Mouse (Mus musculus) intestine, embryonic 14.5 days (tissue): ENCODE measurements around the gene Mrap. TPM values are rescaled to one million over a fixed set of nuclear protein-coding genes. Genes with fewer than 3 reads are reported as not detected.

Experiments
- ATAC-seq: fragments of 200-750 bp; cut with Nextera tagmentation; replicated peaks from 2 replicates; pipeline ENCODE4 v1.8.0; 2017; ENCODE audit warnings: low read depth, moderate number of reproducible peaks, moderate TSS enrichment, moderate library complexity; ENCODE audit not compliant: low FRiP score, low TSS enrichment
- DNase-seq: peaks from one replicate; pipeline ENCODE4 v3.0.0-alpha.2; 2018; ENCODE audit warnings: low spot score
- H3K27ac ChIP-seq: fragments of 300-500 bp; sonication (generic); 2 replicates; pipeline ENCODE4 v1.5.1; 2014; ENCODE audit warnings: low read depth, mild to moderate bottlenecking, control low read depth
- H3K27me3 ChIP-seq: fragments of 300-500 bp; sonication (generic); replicated peaks from 2 replicates; pipeline ENCODE4 v1.6.1; 2014; ENCODE audit warnings: low read length, control low read depth; ENCODE audit not compliant: control insufficient read depth, insufficient read depth
- H3K36me3 ChIP-seq: fragments of 300-500 bp; sonication (generic); 2 replicates; pipeline ENCODE4 v1.6.1; 2014; ENCODE audit warnings: low read length, control low read depth; ENCODE audit not compliant: control insufficient read depth, insufficient read depth
- H3K4me1 ChIP-seq: fragments of 300-500 bp; sonication (generic); replicated peaks from 2 replicates; pipeline ENCODE4 v1.6.1; 2014; ENCODE audit warnings: low read length, control low read depth, mixed read lengths; ENCODE audit not compliant: control insufficient read depth, insufficient read depth
- H3K4me2 ChIP-seq: fragments of 300-500 bp; sonication (generic); 2 replicates; pipeline ENCODE4 v1.6.1; 2014; ENCODE audit warnings: low read length
- H3K4me3 ChIP-seq: fragments of 300-500 bp; sonication (generic); 2 replicates; pipeline ENCODE4 v1.5.1; 2014; ENCODE audit warnings: low read depth, low read length, control low read depth, mixed read lengths
- H3K9ac ChIP-seq: fragments of 300-500 bp; sonication (generic); 2 replicates; pipeline ENCODE4 v1.6.1; 2014; ENCODE audit warnings: mild to moderate bottlenecking, low read length
- H3K9me3 ChIP-seq: fragments of 300-500 bp; sonication (generic); 2 replicates; pipeline ENCODE4 v1.6.1; 2016; ENCODE audit warnings: low read length, control low read depth; ENCODE audit not compliant: control insufficient read depth
- WGBS: fragments of 180-500 bp; shearing (Covaris S2); extraction: QIAGEN DNeasy Blood & Tissue Kit; methylation state at CpG from one replicate; pipeline ENCODE4 v1.1.7; 2014; 5-methylcytosine and 5-hydroxymethylcytosine counted together
- polyA plus RNA-seq: library from polyadenylated mRNA; unstranded; fragments of >200 nt; fragmentation: Nextera tagmentation; extraction: Ambion mirVana; gene quantifications from 2 replicates; pipeline ENCODE4 v1.2.1, GENCODE M21; 2014

The Mrap gene
- polyA plus RNA-seq: 0.19 TPM in 1 of 2 replicates, not detected in the other

DNA sequence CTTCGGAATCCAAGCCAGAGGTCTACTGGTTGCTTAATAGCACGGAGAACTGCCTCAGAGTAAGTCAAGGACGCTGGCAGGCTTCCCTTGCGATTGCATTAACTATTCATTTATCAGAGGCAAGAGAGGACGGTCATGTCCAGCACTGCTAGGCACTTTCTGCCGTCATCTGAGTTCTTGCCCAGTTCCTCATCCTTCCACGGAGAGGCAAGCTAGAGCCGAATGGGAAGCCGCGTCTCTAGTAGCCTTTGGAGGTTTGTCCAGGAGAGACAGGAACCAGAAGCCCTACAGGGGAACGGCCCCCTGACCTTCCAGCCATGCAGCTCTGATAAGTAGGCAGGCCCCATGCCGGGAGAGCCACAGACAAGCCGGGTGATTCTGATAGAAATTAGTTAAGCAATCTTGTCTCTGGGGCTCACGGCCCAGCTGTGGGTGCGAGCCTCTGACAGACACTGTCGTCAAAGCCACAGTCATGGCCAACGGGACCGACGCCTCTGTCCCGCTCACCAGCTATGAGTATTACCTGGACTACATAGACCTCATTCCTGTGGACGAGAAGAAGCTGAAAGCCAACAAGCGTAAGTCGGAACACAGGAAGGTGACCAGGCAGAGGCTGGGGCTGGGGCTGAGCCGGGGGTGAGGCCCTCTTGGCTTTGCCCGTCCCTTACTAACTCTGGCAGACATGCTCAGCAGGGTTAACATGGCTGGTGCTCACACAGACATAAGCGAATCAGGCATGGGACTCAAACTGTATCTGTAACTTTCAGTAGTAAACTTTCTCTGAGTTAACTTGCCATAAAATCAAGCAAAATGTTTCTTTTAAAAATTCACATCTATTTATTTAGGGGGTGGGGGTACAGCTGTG, at the start of gene Mrap:
Gene Mrap, plus strand, starts transcription at position 116 of the 865 bp plus-strand sequence.
- H3K4me3 ChIP-seq: no peak within 1 kb of the TSS
- DNase-seq (no peak), ATAC-seq (no peak)
- H3K4me2 ChIP-seq: no peak within 1 kb of the TSS
- H3K9ac ChIP-seq: no peak within 1 kb of the TSS
- WGBS: 69% methylated on average over 26 of the region's 26 CpGs
- H3K36me3 ChIP-seq: no peaks in the 10 kb centered on the region
- H3K27ac ChIP-seq: no peak within 1 kb of the TSS
- no peaks in the 10 kb centered on the region for H3K4me1 ChIP-seq
- no peaks in the 10 kb centered on the region for H3K9me3 ChIP-seq
- no peaks in the 10 kb centered on the region for H3K27me3 ChIP-seq

DNA sequence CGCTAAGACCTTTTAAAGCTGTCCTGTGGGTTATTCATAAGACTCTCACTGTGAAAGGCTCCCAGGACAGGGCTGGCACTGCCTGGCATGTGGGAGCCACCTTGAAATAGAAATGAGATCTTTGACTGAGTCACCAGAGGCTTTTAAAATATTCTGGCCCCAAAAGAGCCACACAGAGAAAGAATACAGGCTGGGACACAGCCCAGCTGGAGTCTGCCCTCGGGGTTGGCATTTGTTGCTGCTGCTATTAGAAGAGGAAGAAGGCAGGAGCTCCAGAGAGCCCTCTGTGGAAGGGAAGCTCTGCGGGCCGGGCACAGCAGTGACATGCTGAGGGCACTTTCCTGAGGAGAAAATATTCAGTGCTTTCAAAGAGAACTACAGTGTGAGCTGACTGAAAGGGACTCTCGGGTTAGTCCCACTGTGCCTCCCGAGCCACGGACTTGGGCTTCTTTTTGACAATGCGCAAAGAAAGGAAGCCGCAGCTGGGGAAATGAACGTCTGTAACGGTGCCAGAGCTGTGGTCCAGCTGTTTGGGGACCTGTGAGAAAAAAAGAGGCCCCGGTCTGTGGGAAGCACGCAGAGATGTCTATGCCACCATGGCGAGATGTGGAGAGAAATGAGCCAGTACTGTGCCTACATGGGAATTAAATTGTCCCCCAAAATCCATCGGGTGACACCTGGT, 45.2 kb upstream of the Mrap start:
- Histone ChIP-seq H3K9ac (no peak overlapping the region), H3K4me3 (no peak overlapping the region), H3K36me3 (no peaks in the 10 kb centered on the region), H3K9me3 (no peaks in the 10 kb centered on the region), H3K27me3 (no peaks in the 10 kb centered on the region), H3K4me2 (no peak overlapping the region), H3K27ac (no peak overlapping the region), H3K4me1 (no peaks in the 10 kb centered on the region)
- 84% methylated on average over 15 of the region's 15 CpGs for WGBS
- DNase-seq: no peak
- no peak for ATAC-seq

DNA sequence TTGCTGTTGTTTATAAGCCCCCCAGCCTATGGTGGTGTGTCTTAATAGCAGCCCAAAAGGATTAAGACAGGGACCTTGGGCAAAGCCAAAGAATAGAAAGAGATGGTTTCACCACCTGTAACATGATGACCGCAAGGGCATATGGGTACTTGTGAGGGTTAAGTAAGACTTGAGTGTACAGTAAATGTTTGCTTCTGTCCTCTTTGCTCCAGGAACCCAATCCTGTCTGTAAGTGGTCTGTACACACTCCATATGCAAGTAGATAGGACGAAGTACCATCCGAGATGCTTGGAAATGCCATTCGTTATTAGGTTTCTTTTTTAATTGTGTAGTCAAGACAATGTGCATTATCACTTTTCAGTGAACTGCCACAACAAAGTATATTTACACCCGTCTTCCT, 44.4 kb upstream of the Mrap start:
- Histone ChIP-seq H3K27me3 (no peaks in the 10 kb centered on the region), H3K4me3 (no peak overlapping the region), H3K9ac (no peak overlapping the region), H3K4me2 (no peak overlapping the region), H3K9me3 (no peaks in the 10 kb centered on the region), H3K27ac (no peak overlapping the region), H3K4me1 (no peaks in the 10 kb centered on the region), H3K36me3 (no peaks in the 10 kb centered on the region)
- 94% methylated on average over 5 of the region's 5 CpGs for WGBS
- DNase-seq: no peak
- ATAC-seq: no peak

DNA sequence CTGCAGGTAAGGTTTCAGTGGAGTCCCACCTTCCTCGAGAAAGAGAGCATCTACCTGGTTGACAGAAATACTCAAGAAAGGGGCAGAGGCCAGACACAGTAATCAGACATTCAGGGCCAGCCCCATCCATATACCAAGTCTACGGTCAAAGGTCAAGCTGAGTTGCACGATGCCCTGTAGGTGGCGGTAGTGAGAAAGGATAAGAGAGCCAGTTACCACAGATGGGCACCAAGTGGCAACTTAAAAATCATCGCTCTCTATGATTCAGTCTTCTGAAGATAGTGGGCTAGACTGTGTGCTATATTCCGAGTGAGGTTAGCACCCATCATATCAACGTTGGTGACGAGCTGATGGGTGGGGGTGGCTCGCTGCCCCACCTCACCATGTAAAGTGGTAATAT, 43.3 kb upstream of the Mrap start:
- no peak for ATAC-seq
- Histone ChIP-seq H3K9me3 (no peaks in the 10 kb centered on the region), H3K36me3 (no peaks in the 10 kb centered on the region)

DNA sequence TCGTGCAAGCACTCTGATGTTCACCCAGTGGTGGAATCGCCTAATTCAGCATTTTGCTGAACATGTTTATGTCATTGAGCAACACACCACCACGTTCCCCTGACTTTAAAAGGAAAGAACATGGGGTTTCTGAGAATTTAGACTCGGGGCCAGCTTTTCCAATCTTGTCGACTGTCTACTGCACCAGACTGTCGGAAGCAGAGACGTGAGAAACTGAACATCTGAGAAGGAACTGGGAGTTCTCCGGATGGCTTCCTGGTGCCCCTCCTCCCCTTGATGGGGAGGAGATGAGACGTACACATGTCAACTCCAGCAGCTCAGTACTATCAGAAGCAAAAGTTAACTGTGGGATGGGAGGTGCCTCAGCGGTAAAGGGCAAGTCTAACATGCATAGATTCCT, 42.9 kb upstream of the Mrap start:
- H3K27ac ChIP-seq: no peak overlapping the region
- no peak for ATAC-seq

More for the DNA sequence above, 43.3 kb upstream of the Mrap start:
- no peaks in the 10 kb centered on the region for H3K4me1 ChIP-seq
- no peak overlapping the region for H3K9ac ChIP-seq
- WGBS: 69% methylated on average over 9 of the region's 9 CpGs
- no peak overlapping the region for H3K4me2 ChIP-seq
- no peak overlapping the region for H3K4me3 ChIP-seq
- no peak overlapping the region for H3K27ac ChIP-seq
- DNase-seq: no peak
- H3K27me3 ChIP-seq: no peaks in the 10 kb centered on the region

DNA sequence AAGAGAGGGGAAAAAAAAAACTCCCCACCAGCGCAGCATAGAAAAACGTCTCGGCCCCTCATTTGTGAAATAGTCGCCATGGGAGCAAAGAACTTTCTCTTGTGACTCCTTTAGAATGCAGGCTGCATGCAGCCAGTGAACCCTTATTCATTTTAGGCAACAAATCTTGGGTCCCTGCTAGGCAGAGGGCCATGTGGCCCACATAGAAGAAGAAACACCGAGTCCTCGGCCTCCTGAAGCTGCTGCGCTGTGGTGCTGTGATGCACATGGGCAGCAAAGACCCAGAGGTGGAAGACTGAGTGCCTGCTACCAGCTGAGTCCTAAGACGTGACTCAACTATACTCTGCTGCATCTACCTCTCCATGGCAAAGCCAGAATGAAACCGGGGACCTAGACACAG, 41.7 kb upstream of the Mrap start:
- no peak for ATAC-seq
- Histone ChIP-seq H3K9ac (no peak overlapping the region), H3K27ac (no peak overlapping the region), H3K9me3 (no peaks in the 10 kb centered on the region), H3K4me2 (no peak overlapping the region), H3K27me3 (no peaks in the 10 kb centered on the region), H3K4me3 (no peak overlapping the region), H3K4me1 (no peaks in the 10 kb centered on the region), H3K36me3 (no peaks in the 10 kb centered on the region)
- 84% methylated on average over 9 of the region's 9 CpGs for WGBS
- DNase-seq: no peak

More for the DNA sequence above, 42.9 kb upstream of the Mrap start:
- DNase-seq: no peak
- no peaks in the 10 kb centered on the region for H3K27me3 ChIP-seq
- no peak overlapping the region for H3K9ac ChIP-seq
- H3K36me3 ChIP-seq: no peaks in the 10 kb centered on the region
- 63% methylated on average over 10 of the region's 10 CpGs for WGBS
- no peaks in the 10 kb centered on the region for H3K4me1 ChIP-seq
- no peaks in the 10 kb centered on the region for H3K9me3 ChIP-seq
- no peak overlapping the region for H3K4me2 ChIP-seq
- no peak overlapping the region for H3K4me3 ChIP-seq

DNA sequence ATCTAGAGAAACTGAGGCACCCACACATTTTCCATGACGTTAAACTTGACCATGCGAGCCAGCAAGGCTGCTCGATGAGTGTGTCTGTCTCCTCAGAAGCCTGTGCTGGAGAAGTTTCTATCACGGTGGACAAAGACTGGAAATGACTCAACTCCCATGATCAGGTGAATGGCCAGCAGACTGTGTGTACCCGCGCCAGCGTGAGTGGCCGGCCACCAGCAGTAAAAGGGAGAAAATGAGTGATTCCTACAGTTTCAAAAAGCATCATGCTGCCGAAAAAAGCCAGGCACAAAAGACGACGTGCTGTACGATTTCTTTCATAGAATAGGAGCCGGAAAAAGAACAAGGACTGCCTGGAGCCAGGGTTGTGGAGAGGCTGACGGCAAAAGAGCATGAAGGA, 38.6 kb upstream of the Mrap start:
- Histone ChIP-seq H3K36me3 (no peaks in the 10 kb centered on the region), H3K4me2 (no peak overlapping the region), H3K9ac (no peak overlapping the region), H3K4me1 (peaks cover 9% of the 10 kb centered on the region), H3K4me3 (no peak overlapping the region), H3K9me3 (no peaks in the 10 kb centered on the region), H3K27ac (no peak overlapping the region), H3K27me3 (no peaks in the 10 kb centered on the region)
- 84% methylated on average over 14 of the region's 14 CpGs for WGBS
- ATAC-seq: no peak
- DNase-seq: no peak

DNA sequence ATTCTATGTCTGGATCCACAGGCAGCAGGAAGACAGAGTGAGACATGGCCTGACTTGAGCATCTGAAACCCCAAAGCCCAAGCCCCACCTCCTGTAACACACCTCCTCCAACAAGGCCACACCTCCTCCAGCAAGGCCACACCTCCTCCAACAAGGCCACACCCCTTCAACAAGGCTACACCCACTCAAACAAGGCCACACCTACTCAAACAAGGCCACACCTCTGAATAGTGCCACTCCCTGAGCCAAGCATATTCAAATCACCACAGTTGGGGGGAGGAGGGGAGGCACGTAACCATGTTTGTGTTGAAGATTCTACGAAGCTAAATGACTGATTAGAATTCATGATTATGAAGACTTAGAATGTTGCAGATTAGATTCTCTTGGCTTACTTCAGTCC, 36.5 kb upstream of the Mrap start:
- ATAC-seq: no peak

More for the DNA sequence above, 36.5 kb upstream of the Mrap start:
- Histone ChIP-seq H3K4me1 (peaks cover 14% of the 10 kb centered on the region), H3K9me3 (no peaks in the 10 kb centered on the region), H3K36me3 (no peaks in the 10 kb centered on the region), H3K9ac (no peak overlapping the region), H3K27me3 (no peaks in the 10 kb centered on the region), H3K4me3 (no peak overlapping the region), H3K4me2 (no peak overlapping the region), H3K27ac (no peak overlapping the region)
- 96% methylated on average over 2 of the region's 2 CpGs for WGBS
- DNase-seq: no peak
